Mouse (Mus musculus) retina, embryonic 14.5 days (tissue): ENCODE data around the gene Vmn1r194.
"Not testable (repeated sequence)": the region's sequence is repeated elsewhere in the genome, so short reads cannot be mapped to it uniquely, and the experiment has no call there.

ENCODE experiments used
- DNase-seq: peaks from one replicate; pipeline ENCODE4 v3.0.0-alpha.2; 2015; ENCODE audit warnings: low spot score

Vmn1r194 gene

GRCm38 (mm10) chr13:22243915-22244314, at the start of gene Vmn1r194:
Gene Vmn1r194, plus strand, starts transcription at chr13:22244215.
- DNase-seq, result no peak

GRCm38 (mm10) chr13:22223060-22223459, 21.0 kb upstream of the Vmn1r194 start, which contains the start of gene Vmn1r193:
Gene Vmn1r193, minus strand, starts transcription at chr13:22223160.
- not testable (repeated sequence) for DNase-seq

DNA sequence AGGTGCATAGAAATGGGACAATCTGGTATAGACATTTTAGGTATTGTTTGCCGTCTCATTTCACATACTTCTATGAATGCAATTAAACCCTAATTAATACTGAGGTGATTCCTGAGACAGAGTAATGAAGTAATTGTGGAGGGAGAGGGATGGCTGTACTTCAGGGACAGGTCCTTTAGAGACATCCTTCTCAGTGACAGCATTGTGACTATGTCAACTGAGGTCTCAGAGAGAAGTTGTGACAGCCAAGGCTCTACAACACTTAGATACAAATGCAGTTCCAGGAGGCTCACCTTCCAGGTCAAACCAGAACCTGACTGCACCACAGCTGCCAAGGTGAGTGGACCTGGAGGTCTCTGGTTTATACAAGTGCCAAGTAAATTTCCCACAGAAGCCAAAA, 26.2 kb downstream of the Vmn1r194 start, which contains the start of gene Vmn1r195:
Gene Vmn1r195, plus strand, starts transcription at position 301 of the 400 bp plus-strand sequence.
- not testable (repeated sequence) for DNase-seq

GRCm38 (mm10) chr13:22271721-22272120, 27.7 kb downstream of the Vmn1r194 start:
- DNase-seq, result no peak

- DNase-seq, result peak; percentile 5
Observed at GRCm38 (mm10) chr13:22284578-22284977, 40.6 kb downstream of the Vmn1r194 start.

- no peak for DNase-seq
Observed at GRCm38 (mm10) chr13:22289620-22290019, 45.6 kb downstream of the Vmn1r194 start, which contains the start of gene Vmn1r196. Gene Vmn1r196, plus strand, starts transcription at chr13:22289920.
